Mouse (Mus musculus): ENCODE results near the gene AW822073. TPM values are rescaled to one million over a fixed set of nuclear protein-coding genes. Genes with fewer than 3 reads are reported as not detected.

The AW822073 gene
- polyA plus RNA-seq, 1 experiment from 2014 or later = not detected

DNA sequence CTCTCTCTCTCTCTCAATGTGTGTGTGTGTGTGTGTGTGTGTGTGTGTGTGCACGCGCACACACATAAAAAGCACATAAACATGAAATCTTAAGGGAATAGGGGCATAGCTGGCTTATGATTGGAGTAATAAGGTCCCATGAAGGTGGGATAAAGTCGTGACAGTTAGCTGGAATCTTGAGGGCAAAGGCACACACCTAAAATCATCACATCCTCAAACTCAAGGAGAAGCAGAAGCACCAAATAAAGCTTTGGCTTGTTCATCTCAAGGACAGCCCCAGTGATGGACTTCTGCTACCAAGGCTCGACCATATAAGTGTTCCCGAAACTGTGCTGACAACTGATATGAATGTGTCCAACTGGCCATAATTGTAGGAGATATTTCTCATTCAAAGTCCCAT, 9.8 kb downstream of the AW822073 start:
- Histone ChIP-seq H3K9ac (no peak overlapping the region), H3K36me3 (no peaks in the 10 kb centered on the region), H3K4me3 (no peak overlapping the region), H3K4me2 (no peak overlapping the region), H3K27ac (replicated peaks) (no peak overlapping the region), H3K27me3 (no peaks in the 10 kb centered on the region), H3K9me3 (no peaks in the 10 kb centered on the region), H3K4me1 (replicated peaks) (no peaks in the 10 kb centered on the region)
- ATAC-seq (ENCODE audit: low FRiP score, low read depth) = no peak
- WGBS = 85% methylated on average over 5 of the region's 5 CpGs

DNA sequence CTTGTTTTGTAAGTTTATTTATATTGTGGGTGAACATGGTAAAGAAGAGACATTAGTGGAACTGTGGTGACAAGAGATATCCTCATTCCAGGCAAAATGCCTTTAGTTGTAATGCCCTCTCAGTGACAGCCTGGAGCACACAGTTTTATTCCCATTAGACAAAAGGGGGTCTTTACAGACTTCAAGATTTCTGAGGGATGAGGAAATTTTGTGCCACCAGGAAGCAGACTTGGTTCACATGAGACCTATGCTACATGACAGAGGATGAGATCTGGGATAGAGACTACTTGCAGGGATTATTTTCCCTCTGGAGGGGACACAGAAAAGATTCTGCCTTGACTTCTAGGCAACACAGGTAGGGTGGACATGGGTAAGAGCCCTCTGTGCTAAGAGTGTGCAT, 10.2 kb downstream of the AW822073 start:
- Histone ChIP-seq H3K27me3 (no peaks in the 10 kb centered on the region), H3K9me3 (no peaks in the 10 kb centered on the region), H3K9ac (no peak overlapping the region), H3K27ac (replicated peaks) (no peak overlapping the region), H3K4me2 (no peak overlapping the region), H3K4me1 (replicated peaks) (no peaks in the 10 kb centered on the region), H3K4me3 (no peak overlapping the region), H3K36me3 (no peaks in the 10 kb centered on the region)
- ATAC-seq (ENCODE audit: low FRiP score, low read depth) = no peak

DNA sequence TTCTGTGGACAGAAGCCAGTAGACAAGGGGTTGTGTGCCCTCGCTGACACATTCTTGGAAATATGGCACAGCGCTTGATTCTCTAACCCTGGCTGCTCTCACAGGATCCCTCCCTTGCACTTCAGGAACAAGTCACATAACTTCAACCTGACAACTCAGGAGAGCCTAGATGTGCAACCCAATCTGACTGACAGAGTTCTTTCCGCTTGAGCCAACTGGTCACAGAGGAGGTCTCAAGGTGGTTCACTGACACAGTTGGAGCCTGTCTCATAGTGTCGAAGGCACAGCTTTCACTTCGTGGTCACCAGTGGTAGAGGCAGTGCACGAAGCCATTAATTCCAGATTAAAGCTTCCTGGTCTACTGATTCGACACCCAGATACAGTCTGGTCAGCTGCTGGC, 12.5 kb downstream of the AW822073 start:
- WGBS = 80% methylated on average over 7 of the region's 7 CpGs
- H3K4me3 ChIP-seq = no peak overlapping the region
- H3K27me3 ChIP-seq = no peaks in the 10 kb centered on the region
- H3K9me3 ChIP-seq = no peaks in the 10 kb centered on the region
- no peaks in the 10 kb centered on the region for H3K4me1 ChIP-seq (replicated peaks)
- no peak overlapping the region for H3K4me2 ChIP-seq
- no peak overlapping the region for H3K27ac ChIP-seq (replicated peaks)
- H3K36me3 ChIP-seq = no peaks in the 10 kb centered on the region
- no peak overlapping the region for H3K9ac ChIP-seq
- no peak for ATAC-seq (ENCODE audit: low FRiP score, low read depth)

DNA sequence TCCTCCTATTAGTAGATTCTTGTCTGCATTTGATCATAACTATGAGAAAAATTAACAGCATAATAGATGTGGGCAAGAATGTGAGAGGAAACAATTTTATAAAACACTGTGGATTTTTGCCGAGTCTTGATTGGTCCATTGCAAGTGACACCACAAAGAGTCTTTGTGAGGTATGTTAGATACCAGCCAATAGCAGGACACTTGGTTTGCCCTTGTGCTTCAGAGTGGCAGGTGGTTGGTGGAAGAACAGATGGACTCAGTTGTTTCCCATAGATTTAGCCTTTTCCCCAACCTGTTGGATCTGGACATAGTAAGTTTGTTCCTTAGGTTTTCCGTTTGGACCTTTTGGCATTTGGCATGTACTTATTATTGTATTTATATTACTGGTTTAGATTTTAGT, 13.5 kb downstream of the AW822073 start:
- no peak for ATAC-seq (ENCODE audit: low FRiP score, low read depth)
- no peaks in the 10 kb centered on the region for H3K36me3 ChIP-seq
- H3K4me2 ChIP-seq = no peak overlapping the region
- no peaks in the 10 kb centered on the region for H3K4me1 ChIP-seq (replicated peaks)
- H3K27ac ChIP-seq (replicated peaks) = no peak overlapping the region
- H3K4me3 ChIP-seq = no peak overlapping the region
- H3K27me3 ChIP-seq = no peaks in the 10 kb centered on the region
- WGBS = 92% methylated on average over 2 of the region's 2 CpGs
- no peaks in the 10 kb centered on the region for H3K9me3 ChIP-seq
- H3K9ac ChIP-seq = no peak overlapping the region

DNA sequence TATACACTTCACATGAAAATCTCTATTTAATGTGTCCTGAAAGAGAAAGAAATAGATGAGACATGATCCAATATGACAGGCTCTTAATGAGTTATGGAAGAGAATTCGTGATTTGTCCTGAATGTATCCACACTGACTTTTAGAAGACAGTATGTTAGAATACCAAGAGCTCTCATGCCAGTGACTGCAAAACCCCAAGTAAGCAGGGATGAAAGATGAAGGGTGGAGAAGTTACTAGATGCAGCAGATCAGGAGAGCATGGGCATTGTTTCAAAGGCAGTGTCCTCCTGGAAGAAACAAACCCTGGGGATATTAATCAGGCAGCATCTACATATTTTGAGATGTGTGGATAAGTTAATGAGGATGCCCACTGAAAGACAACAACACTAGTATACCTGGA, 14.2 kb downstream of the AW822073 start:
- WGBS = 69% methylated on average over 1 of the region's 1 CpGs
- no peak overlapping the region for H3K9ac ChIP-seq
- H3K27me3 ChIP-seq = no peaks in the 10 kb centered on the region
- H3K36me3 ChIP-seq = no peaks in the 10 kb centered on the region
- no peaks in the 10 kb centered on the region for H3K9me3 ChIP-seq
- no peak overlapping the region for H3K4me3 ChIP-seq
- no peak for ATAC-seq (ENCODE audit: low FRiP score, low read depth)
- no peaks in the 10 kb centered on the region for H3K4me1 ChIP-seq (replicated peaks)
- no peak overlapping the region for H3K4me2 ChIP-seq
- no peak overlapping the region for H3K27ac ChIP-seq (replicated peaks)

DNA sequence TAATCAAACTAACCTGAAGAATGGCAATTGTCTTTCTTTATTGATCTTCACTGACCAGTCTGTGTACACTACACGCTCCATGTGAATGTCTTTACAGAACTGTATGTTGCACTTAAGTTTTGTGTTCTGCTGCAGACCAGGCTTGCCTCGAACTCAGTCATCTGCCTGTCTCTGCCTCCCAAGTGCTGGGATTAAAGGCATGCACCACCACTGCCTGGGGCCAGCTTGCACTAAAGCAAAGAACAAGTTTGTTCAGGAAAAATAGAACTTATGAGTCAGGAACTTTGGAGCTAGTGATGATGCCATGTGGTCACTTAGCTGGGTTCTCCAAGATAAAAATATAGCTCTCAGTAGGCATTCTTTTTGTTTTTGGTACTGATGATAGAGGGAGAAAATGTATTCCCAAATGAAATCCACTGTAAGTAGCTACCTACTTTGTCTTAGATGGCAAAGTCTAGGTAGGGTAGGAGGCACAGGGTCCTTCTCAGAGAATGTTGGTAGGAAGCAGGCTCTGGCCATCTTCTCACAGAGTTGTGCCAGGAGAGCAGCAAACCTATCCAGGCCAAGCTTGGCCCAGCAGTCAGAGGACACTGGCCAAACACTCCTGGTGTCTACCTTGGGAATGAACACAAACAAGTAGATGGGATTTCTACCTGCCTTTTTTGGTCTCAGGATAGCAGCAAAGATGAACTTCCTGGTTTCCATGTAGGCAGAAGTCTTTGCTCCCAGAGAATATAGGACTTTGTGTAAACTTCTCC, 14.8 kb downstream of the AW822073 start:
- Histone ChIP-seq H3K9ac (no peak overlapping the region), H3K27me3 (no peaks in the 10 kb centered on the region), H3K4me3 (no peak overlapping the region), H3K9me3 (no peaks in the 10 kb centered on the region), H3K36me3 (no peaks in the 10 kb centered on the region), H3K4me2 (no peak overlapping the region), H3K4me1 (replicated peaks) (no peaks in the 10 kb centered on the region), H3K27ac (replicated peaks) (no peak overlapping the region)
- WGBS = 79% methylated on average over 2 of the region's 2 CpGs
- ATAC-seq (ENCODE audit: low FRiP score, low read depth) = no peak

DNA sequence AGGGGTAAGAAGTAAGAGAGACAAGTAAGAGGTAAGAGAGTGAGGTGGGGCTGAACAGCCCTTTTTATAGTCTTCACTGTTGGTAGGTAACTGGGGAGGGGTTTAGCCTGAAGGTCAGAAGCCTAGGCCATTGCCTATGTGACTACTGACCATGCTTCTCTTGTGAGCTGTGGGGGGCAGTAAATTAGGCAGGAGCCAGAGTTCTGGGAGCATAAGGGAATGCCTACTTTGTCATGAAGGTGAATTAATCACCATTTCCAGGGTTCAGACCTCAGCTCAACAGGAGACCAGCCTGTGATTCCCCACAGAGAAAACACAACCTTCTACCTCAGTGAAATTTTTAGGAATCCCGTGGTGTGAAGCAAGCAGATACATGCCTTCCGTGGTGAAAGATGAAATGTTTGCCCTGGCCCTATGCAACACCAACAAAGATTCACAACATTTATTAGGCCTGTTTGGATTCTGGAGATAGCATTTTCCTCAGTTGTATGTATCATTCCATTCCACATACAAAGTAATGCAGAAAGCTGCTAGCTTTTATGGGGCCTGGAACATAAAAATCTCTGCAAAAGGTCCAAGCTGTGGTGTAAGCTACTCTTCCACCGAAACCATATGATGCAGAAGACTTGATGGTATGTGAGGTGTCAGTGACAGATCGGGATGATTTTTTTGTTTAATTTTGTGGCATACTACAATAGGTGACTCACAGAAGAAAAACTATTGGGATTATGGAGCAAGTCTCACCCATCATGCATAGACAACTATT, 17.9 kb downstream of the AW822073 start:
- Histone ChIP-seq H3K27ac (replicated peaks) (no peak overlapping the region), H3K9ac (no peak overlapping the region), H3K4me2 (no peak overlapping the region), H3K9me3 (no peaks in the 10 kb centered on the region), H3K4me3 (no peak overlapping the region), H3K36me3 (no peaks in the 10 kb centered on the region), H3K4me1 (replicated peaks) (no peaks in the 10 kb centered on the region), H3K27me3 (no peaks in the 10 kb centered on the region)
- 87% methylated on average over 4 of the region's 4 CpGs for WGBS
- ATAC-seq (ENCODE audit: low FRiP score, low read depth) = no peak

DNA sequence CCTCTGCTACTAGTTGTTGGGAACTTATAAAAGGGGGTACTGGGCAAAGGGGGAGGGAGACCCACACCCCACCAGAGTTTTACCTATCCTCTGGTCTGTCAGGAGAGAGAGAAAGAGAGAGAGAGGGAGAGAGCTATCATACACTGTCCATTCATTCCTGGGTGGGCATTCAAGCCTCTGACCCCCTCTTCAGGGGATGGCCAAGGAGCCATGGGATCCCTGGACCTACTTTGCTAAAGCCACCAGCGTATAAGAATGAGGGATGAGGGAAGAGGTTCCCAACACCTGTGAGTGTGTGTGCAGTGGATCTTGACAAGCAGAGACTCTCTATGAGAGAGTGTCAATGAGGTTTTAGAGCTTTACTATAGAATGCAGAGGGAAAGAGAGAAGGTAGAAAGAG, 18.7 kb downstream of the AW822073 start:
- WGBS = 49% methylated on average over 1 of the region's 1 CpGs
- no peaks in the 10 kb centered on the region for H3K27me3 ChIP-seq
- no peak overlapping the region for H3K4me2 ChIP-seq
- ATAC-seq (ENCODE audit: low FRiP score, low read depth) = no peak
- H3K4me1 ChIP-seq (replicated peaks) = no peaks in the 10 kb centered on the region
- H3K4me3 ChIP-seq = no peak overlapping the region
- H3K9ac ChIP-seq = no peak overlapping the region
- no peaks in the 10 kb centered on the region for H3K9me3 ChIP-seq
- no peak overlapping the region for H3K27ac ChIP-seq (replicated peaks)
- no peaks in the 10 kb centered on the region for H3K36me3 ChIP-seq

Other genes starting within 250 kb of the AW822073 start
- gene Duxf3, start 7.7 kb upstream of the AW822073 start, polyA plus RNA-seq (2015; fragmentation: Nextera tagmentation; extraction: Ambion mirVana) = not detected in 2 replicates
- not detected in 2 replicates for gene Gm4981, start 11.8 kb upstream of the AW822073 start, polyA plus RNA-seq (2015; fragmentation: Nextera tagmentation; extraction: Ambion mirVana)
- gene Gcc2, start 30.6 kb upstream of the AW822073 start, polyA plus RNA-seq (2015; fragmentation: Nextera tagmentation; extraction: Ambion mirVana) = 67.0 and 94.6 TPM in 2 replicates
- 55.9 and 59.2 TPM in 2 replicates for gene Lims1, start 98.5 kb upstream of the AW822073 start, polyA plus RNA-seq (2015; fragmentation: Nextera tagmentation; extraction: Ambion mirVana)
- gene Ranbp2, start 222.0 kb upstream of the AW822073 start, polyA plus RNA-seq (2015; fragmentation: Nextera tagmentation; extraction: Ambion mirVana) = 13.5 and 14.6 TPM in 2 replicates

Measured in hindbrain, embryonic 15.5 days (tissue).